Mouse (Mus musculus) embryonic facial prominence, embryonic 15.5 days (tissue): Measurements from ENCODE around the gene Ston2. TPM values are rescaled to one million over a fixed set of nuclear protein-coding genes. Genes with fewer than 3 reads are reported as not detected.
A peak's percentile ranks its signal among the peaks of the same experiment; 100 is the strongest.

Experiments used
- ATAC-seq: fragments of 200-750 bp; cut with Nextera tagmentation; 2 replicates; pipeline ENCODE4 v1.8.0; 2017; ENCODE audit warnings: low read depth, moderate TSS enrichment; ENCODE audit not compliant: insufficient number of reproducible peaks, low FRiP score, low TSS enrichment
- H3K27ac ChIP-seq: fragments of 300-500 bp; sonication (generic); replicated peaks from 2 replicates; pipeline ENCODE4 v1.5.1; 2015; ENCODE audit warnings: mild to moderate bottlenecking, inconsistent platforms
- H3K27me3 ChIP-seq: fragments of 300-500 bp; sonication (generic); 2 replicates; pipeline ENCODE4 v1.6.1; 2015; ENCODE audit warnings: inconsistent platforms
- H3K36me3 ChIP-seq: fragments of 300-500 bp; sonication (generic); 2 replicates; pipeline ENCODE4 v1.6.1; 2015; ENCODE audit warnings: mild to moderate bottlenecking, inconsistent platforms
- H3K4me1 ChIP-seq: fragments of 300-500 bp; sonication (generic); 2 replicates; pipeline ENCODE4 v1.6.1; 2015; ENCODE audit warnings: inconsistent platforms
- H3K4me2 ChIP-seq: fragments of 300-500 bp; sonication (generic); replicated peaks from 2 replicates; pipeline ENCODE4 v1.6.1; 2015; ENCODE audit warnings: mild to moderate bottlenecking, inconsistent platforms
- H3K4me3 ChIP-seq: fragments of 300-500 bp; sonication (generic); replicated peaks from 2 replicates; pipeline ENCODE4 v1.5.1; 2015; ENCODE audit warnings: mild to moderate bottlenecking, inconsistent platforms
- H3K9ac ChIP-seq: fragments of 300-500 bp; sonication (generic); 2 replicates; pipeline ENCODE4 v1.6.1; 2015; ENCODE audit warnings: inconsistent platforms
- H3K9me3 ChIP-seq: fragments of 300-500 bp; sonication (generic); replicated peaks from 2 replicates; pipeline ENCODE4 v1.6.1; 2016; ENCODE audit warnings: inconsistent platforms
- WGBS: fragments of 180-500 bp; shearing (Covaris S2); methylation state at CpG from one replicate; pipeline ENCODE4 v1.1.7; 2015; 5-methylcytosine and 5-hydroxymethylcytosine counted together
- polyA plus RNA-seq: library from polyadenylated mRNA; unstranded; fragments of >200 nt; fragmentation: Nextera tagmentation; extraction: Ambion mirVana; gene quantifications from 2 replicates; pipeline ENCODE4 v1.2.1, GENCODE M21; 2015

Ston2 gene
- polyA plus RNA-seq, 1 experiment from 2014 or later = 11.5 TPM

DNA sequence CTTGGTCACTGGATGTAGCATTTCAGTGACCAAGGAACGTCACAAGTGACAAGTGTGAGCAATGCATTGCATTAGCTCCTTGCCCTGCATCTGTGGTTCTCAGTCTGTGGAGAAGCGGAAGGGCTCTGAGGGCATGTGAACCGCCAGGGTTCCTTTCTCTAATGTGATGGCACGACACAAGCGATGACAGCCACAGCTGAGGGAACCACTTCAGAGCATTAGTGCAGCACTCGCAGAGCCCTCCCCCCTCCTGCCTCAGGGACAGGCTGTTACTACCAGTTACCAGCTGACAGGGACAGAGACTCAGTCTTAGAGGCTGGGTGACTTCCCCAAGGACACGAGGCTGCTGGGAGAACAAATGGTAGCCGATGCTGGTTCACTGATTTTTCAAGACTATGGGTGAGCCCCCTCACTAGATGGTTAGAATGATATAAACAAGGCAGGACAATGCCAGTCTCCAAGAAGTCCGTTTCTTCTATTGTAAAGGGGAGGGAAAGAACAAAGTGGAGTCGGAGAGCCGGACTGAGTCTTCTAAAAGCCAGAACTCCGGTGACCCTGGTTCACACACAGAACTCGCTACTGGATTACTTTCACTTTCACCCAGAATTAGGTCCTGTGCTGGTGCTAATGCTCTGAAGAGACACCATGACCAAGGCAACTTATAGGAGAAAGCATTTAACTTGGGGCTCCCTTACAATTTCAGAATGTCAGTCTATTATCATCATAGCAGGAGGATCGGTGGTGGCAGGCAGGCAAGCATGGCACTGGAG lies 21.7 kb downstream of the Ston2 start:
- Histone ChIP-seq H3K4me3 (no peak overlapping the region), H3K4me2 (no peak overlapping the region), H3K27ac (no peak overlapping the region), H3K36me3 (no peaks in the 10 kb centered on the region), H3K27me3 (no peaks in the 10 kb centered on the region), H3K9me3 (no peaks in the 10 kb centered on the region), H3K4me1 (peaks cover 28% of the 10 kb centered on the region), H3K9ac (no peak overlapping the region)
- peak; percentile 63; the same call in 1 of the 2 replicates for ATAC-seq
- WGBS = 58% methylated on average over 14 of the region's 14 CpGs

- H3K4me3 ChIP-seq = no peak overlapping the region
- H3K9ac ChIP-seq = no peak overlapping the region
- no peaks in the 10 kb centered on the region for H3K9me3 ChIP-seq
- ATAC-seq = no peak
- H3K4me2 ChIP-seq = no peak overlapping the region
- H3K27me3 ChIP-seq = no peaks in the 10 kb centered on the region
- no peaks in the 10 kb centered on the region for H3K36me3 ChIP-seq
- 44% methylated on average over 13 of the region's 13 CpGs for WGBS
- H3K27ac ChIP-seq = no peak overlapping the region
- peaks cover 28% of the 10 kb centered on the region for H3K4me1 ChIP-seq
Measured at GRCm38 (mm10) chr12:91765504-91765903, 22.7 kb downstream of the Ston2 start.

- peaks cover 28% of the 10 kb centered on the region for H3K4me1 ChIP-seq
- no peaks in the 10 kb centered on the region for H3K9me3 ChIP-seq
- H3K4me2 ChIP-seq = no peak overlapping the region
- H3K36me3 ChIP-seq = no peaks in the 10 kb centered on the region
- H3K9ac ChIP-seq = no peak overlapping the region
- H3K27ac ChIP-seq = no peak overlapping the region
- H3K4me3 ChIP-seq = no peak overlapping the region
- ATAC-seq = no peak
- no peaks in the 10 kb centered on the region for H3K27me3 ChIP-seq
- 21% methylated on average over 2 of the region's 2 CpGs for WGBS
Measured at GRCm38 (mm10) chr12:91765054-91765453, 23.1 kb downstream of the Ston2 start.

GRCm38 (mm10) chr12:91764471-91764870 lies 23.7 kb downstream of the Ston2 start:
- ATAC-seq = no peak
- H3K4me2 ChIP-seq = no peak overlapping the region
- no peaks in the 10 kb centered on the region for H3K27me3 ChIP-seq
- peaks cover 28% of the 10 kb centered on the region for H3K4me1 ChIP-seq
- H3K9ac ChIP-seq = no peak overlapping the region
- H3K4me3 ChIP-seq = no peak overlapping the region
- H3K36me3 ChIP-seq = no peaks in the 10 kb centered on the region
- no peaks in the 10 kb centered on the region for H3K9me3 ChIP-seq
- WGBS = 73% methylated on average over 2 of the region's 2 CpGs
- no peak overlapping the region for H3K27ac ChIP-seq

DNA sequence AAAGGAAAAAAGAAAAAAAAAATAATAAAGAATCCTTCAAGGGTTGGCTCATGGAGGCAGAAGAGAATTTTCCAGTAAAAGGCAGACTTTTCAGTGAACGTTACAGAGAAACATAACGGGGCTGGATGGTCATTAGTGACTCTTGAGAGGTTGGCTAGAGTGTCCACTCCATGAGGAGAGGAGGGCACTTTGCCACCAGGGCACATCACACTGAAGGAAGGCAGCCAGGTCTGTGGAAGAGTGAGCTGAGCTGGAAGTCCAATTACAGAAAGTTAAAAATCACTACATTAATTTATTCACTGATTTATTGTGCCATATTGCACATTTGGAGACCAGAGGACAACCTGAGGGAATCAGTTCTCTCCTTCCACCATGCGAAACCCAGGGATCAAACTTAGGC lies 28.4 kb downstream of the Ston2 start:
- Histone ChIP-seq H3K36me3 (no peaks in the 10 kb centered on the region), H3K27me3 (no peaks in the 10 kb centered on the region), H3K9me3 (no peaks in the 10 kb centered on the region), H3K4me2 (no peak overlapping the region), H3K9ac (no peak overlapping the region), H3K27ac (no peak overlapping the region), H3K4me3 (no peak overlapping the region), H3K4me1 (peaks cover 20% of the 10 kb centered on the region)
- ATAC-seq = no peak
- 84% methylated on average over 3 of the region's 3 CpGs for WGBS

- no peak overlapping the region for H3K4me2 ChIP-seq
- 0 out of 2 replicates have a peak, but pooled peaks cover 14% of the 10 kb centered on the region for H3K4me1 ChIP-seq
- H3K9me3 ChIP-seq = no peaks in the 10 kb centered on the region
- H3K4me3 ChIP-seq = no peak overlapping the region
- H3K9ac ChIP-seq = no peak overlapping the region
- no peaks in the 10 kb centered on the region for H3K36me3 ChIP-seq
- no peak overlapping the region for H3K27ac ChIP-seq
- no peak for ATAC-seq
- WGBS = 80% methylated on average over 13 of the region's 13 CpGs
- H3K27me3 ChIP-seq = no peaks in the 10 kb centered on the region
Measured at GRCm38 (mm10) chr12:91757854-91758562, 30.2 kb downstream of the Ston2 start.

DNA sequence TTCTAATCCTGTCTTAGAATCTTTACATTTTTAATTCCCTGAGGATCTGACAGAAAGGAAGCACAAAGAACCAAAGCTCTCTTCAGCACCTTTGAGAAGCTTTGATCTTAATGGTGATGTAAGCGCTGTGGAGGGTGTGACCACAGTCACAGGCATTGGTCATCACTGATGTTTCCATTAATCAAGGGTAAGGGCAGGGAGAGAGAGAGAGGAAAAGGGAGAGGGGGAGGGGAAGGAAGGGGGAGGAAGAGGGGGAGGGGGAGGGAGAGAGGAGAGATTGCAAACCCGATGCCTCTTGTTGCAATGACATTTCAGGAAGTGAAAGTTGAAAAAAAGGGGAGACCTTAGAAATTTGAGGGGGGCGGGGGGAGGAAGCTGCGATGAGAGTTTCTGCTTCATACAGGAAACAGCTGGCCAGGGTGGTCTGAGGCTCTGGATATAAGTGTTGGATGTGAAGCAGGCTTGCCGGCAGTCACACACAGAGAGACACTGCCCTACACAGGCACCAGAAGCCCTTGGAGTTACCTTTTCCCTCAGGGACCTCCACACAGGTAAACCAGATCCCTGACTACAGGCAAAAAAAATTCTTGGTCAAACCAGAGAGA lies 31.5 kb downstream of the Ston2 start:
- H3K4me3 ChIP-seq = no peak overlapping the region
- H3K9ac ChIP-seq = no peak overlapping the region
- no peaks in the 10 kb centered on the region for H3K9me3 ChIP-seq
- H3K36me3 ChIP-seq = no peaks in the 10 kb centered on the region
- no peak overlapping the region for H3K27ac ChIP-seq
- ATAC-seq = no peak
- H3K4me1 ChIP-seq = 0 out of 2 replicates have a peak, but pooled peaks cover 14% of the 10 kb centered on the region
- WGBS = 35% methylated on average over 5 of the region's 5 CpGs
- H3K27me3 ChIP-seq = no peaks in the 10 kb centered on the region
- H3K4me2 ChIP-seq = no peak overlapping the region

DNA sequence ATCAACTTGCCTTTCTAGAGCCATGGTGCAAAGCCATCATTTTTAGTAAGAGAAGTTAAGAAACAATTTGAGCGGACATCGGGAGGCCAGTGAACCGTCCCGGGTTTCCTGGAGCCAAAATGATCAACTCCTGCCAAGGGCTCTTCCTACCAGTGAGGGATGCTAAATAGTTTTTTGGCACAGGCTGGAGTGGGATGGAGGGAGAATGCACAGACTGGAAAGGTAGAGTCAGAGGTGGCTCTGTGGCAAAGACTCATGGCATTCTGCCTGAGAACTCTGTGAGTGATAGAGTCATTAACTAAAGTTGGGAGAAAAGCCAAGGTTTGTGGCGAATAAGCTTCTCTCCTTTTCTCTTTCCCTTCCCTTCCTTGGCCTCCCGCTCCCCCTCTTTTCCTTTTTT lies 33.6 kb downstream of the Ston2 start:
- H3K9ac ChIP-seq = no peak overlapping the region
- no peaks in the 10 kb centered on the region for H3K36me3 ChIP-seq
- no peak overlapping the region for H3K4me3 ChIP-seq
- H3K27me3 ChIP-seq = no peaks in the 10 kb centered on the region
- 0 out of 2 replicates have a peak, but pooled peaks cover 14% of the 10 kb centered on the region for H3K4me1 ChIP-seq
- ATAC-seq = no peak
- H3K27ac ChIP-seq = 0 out of 2 replicates have a peak overlapping the region, but pooled peaks have one; percentile 49
- H3K9me3 ChIP-seq = no peaks in the 10 kb centered on the region
- H3K4me2 ChIP-seq = no peak overlapping the region
- WGBS = 57% methylated on average over 6 of the region's 6 CpGs

GRCm38 (mm10) chr12:91752711-91753110 lies 35.5 kb downstream of the Ston2 start:
- H3K4me3 ChIP-seq = no peak overlapping the region
- H3K9me3 ChIP-seq = no peaks in the 10 kb centered on the region
- ATAC-seq = no peak
- H3K9ac ChIP-seq = no peak overlapping the region
- H3K4me1 ChIP-seq = peaks cover 20% of the 10 kb centered on the region; the same call in 1 of the 2 replicates
- no peak overlapping the region for H3K4me2 ChIP-seq
- 76% methylated on average over 5 of the region's 5 CpGs for WGBS
- no peaks in the 10 kb centered on the region for H3K36me3 ChIP-seq
- no peaks in the 10 kb centered on the region for H3K27me3 ChIP-seq
- H3K27ac ChIP-seq = no peak overlapping the region

- Histone ChIP-seq H3K36me3 (no peaks in the 10 kb centered on the region), H3K4me3 (no peak overlapping the region), H3K9me3 (no peaks in the 10 kb centered on the region), H3K27ac (no peak overlapping the region), H3K9ac (no peak overlapping the region), H3K27me3 (no peaks in the 10 kb centered on the region), H3K4me2 (no peak overlapping the region), H3K4me1 (peaks cover 26% of the 10 kb centered on the region; the same call in 1 of the 2 replicates)
- WGBS = 81% methylated on average over 13 of the region's 13 CpGs
- no peak for ATAC-seq
Measured at GRCm38 (mm10) chr12:91751893-91752597, 36.1 kb downstream of the Ston2 start.
